Mouse (Mus musculus): Measurements from ENCODE around the gene Gpld1. TPM values are rescaled to one million over a fixed set of nuclear protein-coding genes. Genes with fewer than 3 reads are reported as not detected.

The Gpld1 gene
- not detected in 2 replicates for total RNA-seq (2015; ENCODE audit: low replicate concordance)
- total RNA-seq (2017; ENCODE audit: low replicate concordance): 0.77 TPM in 1 of 2 replicates, not detected in the other

DNA sequence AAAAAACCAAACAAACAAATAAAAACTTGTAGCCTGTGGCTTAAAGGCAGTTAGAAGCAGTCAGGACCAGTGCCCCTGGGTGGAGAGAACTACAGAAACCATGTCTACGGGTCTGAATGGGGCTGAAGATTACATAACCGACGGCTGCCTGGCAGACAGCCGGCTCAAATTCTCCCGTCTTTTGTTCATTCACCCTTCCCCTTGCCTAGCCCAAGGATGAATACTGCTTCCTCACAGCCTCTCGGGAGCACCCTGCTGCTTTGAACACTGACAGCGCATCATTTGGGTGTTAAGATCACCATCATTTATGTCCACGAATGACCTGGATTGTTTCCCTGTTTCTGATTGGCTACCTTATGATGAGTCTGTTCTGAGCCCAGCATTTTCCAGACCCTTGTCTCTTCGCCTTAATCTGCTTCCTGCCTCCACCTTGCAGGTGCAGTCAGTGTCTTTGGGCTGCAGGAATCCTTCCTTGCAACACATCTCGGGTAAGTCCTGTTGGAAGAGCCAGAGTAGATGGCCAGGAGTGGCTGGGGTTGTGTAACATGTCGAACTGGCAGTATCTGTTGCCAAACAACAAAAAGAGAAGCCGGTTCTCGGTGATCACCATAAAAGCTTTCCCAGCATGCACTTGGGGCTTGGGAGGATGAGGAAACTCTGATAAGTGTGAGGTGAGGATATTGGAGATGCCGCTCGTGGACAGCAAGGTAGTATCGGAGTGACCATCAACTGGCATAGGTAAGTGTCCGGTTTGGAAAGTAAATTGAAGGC is at the start of gene Gpld1:
Gene Gpld1, plus strand, starts transcription at position 641 of the 771 bp plus-strand sequence.
- no peak for ATAC-seq (replicated peaks; ENCODE audit: low FRiP score, poor library complexity, severe bottlenecking)

DNA sequence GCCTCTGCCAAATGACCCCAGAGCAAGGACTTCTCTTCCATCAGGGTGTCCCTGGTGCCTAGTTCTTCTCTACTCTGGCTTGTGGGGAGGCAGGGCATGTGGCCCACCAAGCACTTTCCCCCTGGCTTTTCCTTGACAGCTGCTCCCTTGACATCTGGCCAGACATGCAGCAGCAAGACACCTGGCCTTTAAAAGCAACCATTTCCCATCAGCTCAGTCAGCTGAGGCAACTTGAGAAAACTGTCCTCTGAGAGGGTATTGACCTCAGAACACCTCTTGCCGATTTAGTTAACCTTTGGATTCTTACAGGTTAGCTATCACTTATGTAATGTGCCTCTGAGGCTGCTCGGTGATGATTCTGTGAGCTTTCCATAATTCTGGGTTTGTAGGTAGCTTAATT is 49.1 kb upstream of the Gpld1 start:
- ATAC-seq (replicated peaks; ENCODE audit: low FRiP score, poor library complexity, severe bottlenecking): no peak

DNA sequence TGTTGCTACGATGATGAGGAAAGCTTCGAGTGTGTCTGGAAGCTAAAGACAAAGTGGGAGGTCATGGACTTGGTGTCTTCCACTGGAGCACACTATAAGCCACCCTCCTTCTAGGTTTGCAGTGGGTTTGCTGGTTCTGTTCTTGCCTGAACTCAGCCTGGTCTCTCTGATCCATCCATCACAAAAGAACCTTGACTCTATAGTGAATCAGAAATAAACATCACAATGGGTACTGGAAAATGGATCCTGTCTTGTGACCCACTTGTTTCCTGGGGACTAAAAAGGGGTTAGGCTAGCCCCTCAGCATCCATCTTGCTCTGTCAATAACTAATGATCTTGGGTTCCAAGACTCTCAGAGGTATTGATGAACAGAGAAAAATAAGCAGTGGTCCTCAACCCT is 41.0 kb upstream of the Gpld1 start:
- ATAC-seq (replicated peaks; ENCODE audit: low FRiP score, poor library complexity, severe bottlenecking): no peak

DNA sequence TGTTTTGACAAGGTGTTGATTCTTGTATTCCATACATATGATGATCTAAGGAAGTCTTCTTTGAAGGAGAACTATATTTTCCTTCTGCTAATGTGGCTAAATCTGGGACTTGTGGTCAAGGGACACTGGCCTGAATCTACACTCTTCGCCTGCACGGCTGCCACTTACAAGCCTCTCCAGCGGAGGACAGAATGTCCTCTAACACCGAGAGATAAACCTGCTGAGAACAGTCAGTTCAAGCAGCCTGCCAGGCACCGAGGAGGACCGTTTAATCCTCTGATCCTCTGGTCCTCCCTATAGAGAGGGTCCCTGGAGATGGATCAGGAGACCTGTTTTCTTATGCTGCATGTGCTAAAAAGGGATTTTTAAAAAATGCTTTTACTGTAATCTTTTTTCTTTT is 39.5 kb upstream of the Gpld1 start:
- no peak for ATAC-seq (replicated peaks; ENCODE audit: low FRiP score, poor library complexity, severe bottlenecking)

DNA sequence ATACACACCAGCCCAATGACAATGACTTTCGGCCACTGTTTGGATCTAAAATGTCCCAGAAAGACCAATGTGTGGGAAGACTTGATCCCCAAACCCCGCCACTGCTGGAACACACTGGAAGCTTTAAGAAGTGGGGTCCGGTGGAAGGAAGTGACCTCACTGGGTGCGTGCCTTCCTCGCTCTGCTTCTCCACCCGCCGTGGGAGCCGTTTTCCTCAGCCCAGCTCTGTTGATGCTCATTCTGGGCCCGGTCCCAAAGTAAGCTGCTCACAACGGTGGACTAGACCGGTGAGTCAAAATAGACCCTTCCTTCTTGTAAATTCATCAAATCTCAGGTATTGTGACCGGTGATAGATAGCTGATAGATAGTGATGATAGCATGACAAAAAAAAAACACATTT is 37.5 kb upstream of the Gpld1 start:
- ATAC-seq (replicated peaks; ENCODE audit: low FRiP score, poor library complexity, severe bottlenecking): no peak

DNA sequence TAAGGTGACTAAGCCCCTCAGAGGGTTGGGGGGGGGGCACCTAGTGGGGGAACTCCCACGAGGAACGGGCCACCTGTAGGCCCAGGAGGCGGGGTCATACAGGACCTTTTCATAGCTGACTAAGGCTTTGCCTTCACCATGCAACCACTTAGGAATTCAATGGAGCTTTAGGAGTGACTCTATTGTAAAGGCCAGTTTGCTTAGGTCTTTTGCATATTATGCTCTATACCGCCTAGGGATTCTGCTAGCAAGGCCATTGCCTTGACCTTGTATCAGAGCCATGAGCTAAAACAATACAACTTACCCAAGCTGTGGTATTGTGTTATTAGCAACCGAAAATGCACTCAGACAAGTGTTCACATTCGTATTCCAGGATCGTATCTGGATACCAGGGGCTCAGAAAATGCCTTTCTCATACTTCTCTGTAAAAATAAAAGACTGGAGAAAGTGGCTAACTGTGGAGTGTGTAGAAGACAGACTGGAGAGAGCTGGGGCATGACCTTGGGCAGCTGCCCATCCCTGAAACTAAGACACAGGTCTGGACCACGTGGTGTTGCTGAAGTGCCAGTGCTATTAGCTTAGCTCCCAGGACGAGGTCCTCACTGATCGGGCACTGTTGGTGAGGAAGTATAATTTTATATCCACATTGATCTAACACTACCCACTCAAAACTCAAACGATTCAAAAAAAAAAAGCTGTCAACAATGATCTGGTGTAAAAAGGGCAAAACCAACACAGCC is 36.0 kb upstream of the Gpld1 start:
- no peak for ATAC-seq (replicated peaks; ENCODE audit: low FRiP score, poor library complexity, severe bottlenecking)

DNA sequence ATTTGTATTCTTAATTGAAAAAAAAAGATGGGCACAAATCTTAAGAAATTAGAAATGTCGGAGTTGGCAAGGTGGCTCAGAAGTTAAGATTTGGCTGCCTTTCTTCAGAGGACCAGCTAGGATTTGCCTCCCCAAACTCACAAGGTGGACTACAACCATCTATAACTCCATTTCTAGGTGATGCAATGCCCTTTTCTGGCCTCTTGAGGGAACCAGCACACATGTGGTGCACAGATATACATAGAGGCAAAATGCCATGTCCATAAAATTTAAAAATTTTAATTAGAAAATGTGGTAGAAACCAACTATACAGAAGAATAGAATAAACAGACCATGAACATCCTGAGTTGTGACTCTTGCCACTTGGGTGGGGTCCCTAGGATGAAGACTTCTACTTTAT is 33.8 kb upstream of the Gpld1 start:
- ATAC-seq (replicated peaks; ENCODE audit: low FRiP score, poor library complexity, severe bottlenecking): no peak

DNA sequence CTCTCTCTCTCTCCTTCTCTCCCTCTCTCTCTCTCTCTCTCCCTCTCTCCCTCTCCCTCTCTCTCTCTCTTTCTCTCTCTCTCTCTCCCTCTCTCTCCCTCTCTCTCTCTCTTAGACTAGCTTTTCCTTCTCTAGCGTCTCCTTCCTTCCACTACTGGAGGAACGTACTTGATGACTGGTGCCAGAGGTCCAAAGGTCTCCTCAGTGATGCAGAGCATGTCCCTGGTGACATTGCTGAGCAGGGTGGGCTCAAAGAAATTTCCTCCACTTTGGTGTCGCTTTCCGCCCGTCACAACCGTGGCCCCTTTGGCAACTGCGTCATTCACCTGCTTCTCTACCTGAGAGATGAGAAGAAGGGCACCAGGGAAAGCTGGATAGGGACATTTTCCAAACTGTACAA is 29.4 kb upstream of the Gpld1 start:
- no peak for ATAC-seq (replicated peaks; ENCODE audit: low FRiP score, poor library complexity, severe bottlenecking)

DNA sequence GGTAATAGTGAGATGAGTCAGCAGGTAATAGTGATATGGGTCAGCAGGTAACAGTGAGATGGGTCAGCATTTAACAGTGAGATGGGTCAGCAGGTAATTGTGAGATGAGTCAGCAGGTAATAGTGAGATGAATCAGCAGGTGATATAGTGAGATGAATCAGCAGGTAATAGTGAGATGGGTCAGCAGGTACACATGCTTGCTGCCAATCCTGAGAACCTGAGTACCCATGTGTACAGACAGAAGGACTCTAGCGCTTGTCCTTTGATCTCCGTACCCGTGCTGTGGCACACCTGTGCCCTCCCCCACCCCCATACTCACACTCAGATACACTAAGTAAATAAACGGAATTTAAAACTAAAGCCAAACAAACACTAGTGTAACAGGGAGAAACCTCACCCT is 28.0 kb upstream of the Gpld1 start:
- ATAC-seq (replicated peaks; ENCODE audit: low FRiP score, poor library complexity, severe bottlenecking): no peak

DNA sequence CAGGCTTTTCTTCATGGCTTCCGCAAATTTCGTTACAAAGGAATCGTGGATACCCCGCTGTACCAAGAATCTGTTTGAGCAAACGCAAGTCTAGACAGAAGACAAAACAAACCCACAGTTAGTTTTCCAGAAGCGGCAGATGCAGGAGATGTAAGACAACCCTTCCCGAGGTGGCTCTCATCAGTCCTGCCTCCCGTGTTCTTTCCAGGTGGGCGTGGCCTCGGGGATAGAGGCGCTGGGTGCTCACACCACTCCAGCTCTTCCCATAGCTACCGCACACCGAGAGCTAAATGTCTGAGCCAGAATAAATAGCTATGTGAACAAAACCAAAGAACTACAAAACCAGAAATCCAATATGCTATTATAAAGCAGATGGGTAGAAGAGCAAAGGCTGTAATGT is 27.1 kb upstream of the Gpld1 start:
- ATAC-seq (replicated peaks; ENCODE audit: low FRiP score, poor library complexity, severe bottlenecking): no peak

DNA sequence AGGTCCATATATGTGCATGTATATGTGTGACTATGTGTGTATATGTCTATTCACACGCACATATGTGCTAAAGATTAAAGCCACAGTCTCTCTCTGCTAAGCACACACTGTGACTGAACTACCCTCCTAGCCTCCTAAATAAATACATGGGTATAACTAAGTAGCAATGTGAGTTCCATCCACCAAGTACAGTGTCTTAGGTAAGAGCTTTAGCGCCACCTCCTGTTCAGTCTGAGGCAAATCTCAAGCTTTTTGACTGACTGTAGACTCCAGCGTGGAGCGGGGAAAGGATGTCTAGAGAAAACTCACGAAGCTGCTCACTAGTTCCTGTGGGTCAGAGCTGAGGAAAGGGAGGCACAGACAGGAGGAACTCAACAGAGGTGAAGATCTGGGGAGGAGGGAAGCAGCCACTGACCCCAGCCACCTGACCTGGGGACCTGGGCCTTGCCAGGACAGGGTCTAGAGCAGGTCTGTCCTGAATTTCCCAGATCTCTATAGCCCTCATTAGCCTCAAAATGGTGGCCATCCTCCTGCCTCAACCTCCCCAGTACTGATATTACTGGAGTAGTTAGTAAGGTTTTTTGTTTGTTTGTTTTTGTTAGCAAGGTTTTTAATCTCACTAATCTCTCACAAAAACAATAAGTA is 22.5 kb upstream of the Gpld1 start:
- ATAC-seq (replicated peaks; ENCODE audit: low FRiP score, poor library complexity, severe bottlenecking): no peak

DNA sequence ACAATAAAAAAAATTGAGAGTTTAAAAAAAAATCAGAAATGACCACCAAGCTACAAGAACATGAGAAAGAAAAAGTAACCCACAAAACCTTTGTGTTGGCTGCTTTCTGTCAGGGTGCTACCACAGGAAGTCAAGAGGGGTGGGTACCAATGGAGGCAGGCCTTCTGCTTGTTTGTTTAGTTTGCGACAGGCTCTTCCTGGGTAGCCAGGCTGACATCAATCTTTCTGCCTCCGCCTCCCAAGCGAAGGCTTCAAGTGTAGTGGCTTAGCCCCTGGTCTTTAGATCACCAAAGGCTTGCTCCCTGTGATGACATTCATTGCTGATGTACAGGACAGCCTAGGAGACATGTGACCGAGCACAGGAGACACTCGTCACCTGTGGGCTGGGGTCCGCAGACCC is 21.7 kb upstream of the Gpld1 start:
- ATAC-seq (replicated peaks; ENCODE audit: low FRiP score, poor library complexity, severe bottlenecking): no peak

DNA sequence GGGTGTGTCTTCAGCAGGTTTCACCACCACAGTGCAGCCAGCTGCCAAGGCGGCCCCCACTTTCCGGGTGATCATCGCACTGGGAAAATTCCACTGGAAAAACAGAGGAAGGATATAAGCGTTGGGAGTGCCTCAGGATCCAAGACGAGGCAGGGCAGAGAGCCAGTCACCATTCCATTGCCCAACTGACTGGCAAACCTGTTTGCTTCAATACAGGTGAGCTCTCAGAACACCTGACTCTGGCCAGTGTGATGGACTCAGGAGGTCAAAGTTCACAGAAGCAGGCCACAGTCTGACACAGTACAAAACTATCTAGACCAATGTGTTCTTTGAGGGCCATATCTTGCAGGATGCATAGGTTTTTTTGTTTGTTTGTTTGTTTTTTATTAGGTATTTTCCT is 19.0 kb upstream of the Gpld1 start:
- ATAC-seq (replicated peaks; ENCODE audit: low FRiP score, poor library complexity, severe bottlenecking): no peak

DNA sequence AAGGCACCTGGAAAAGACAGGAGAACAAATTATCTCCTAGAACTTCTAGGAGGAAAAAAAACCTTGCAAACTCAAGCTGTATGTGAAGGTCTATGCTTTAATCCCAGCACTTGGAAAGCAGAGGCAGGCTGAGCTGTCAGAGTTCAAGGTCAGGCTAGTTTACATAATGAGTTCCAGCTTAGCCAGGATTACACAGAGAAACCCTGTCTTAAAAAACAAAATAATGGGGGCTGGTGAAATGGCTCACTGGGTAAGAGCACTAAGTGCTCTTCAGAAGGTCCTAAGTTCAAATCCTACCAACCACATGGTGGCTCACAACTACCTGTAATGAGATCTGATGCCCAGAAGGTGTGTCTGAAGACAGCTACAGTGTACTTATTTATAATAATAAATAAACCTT is 12.4 kb upstream of the Gpld1 start:
- ATAC-seq (replicated peaks; ENCODE audit: low FRiP score, poor library complexity, severe bottlenecking): no peak

DNA sequence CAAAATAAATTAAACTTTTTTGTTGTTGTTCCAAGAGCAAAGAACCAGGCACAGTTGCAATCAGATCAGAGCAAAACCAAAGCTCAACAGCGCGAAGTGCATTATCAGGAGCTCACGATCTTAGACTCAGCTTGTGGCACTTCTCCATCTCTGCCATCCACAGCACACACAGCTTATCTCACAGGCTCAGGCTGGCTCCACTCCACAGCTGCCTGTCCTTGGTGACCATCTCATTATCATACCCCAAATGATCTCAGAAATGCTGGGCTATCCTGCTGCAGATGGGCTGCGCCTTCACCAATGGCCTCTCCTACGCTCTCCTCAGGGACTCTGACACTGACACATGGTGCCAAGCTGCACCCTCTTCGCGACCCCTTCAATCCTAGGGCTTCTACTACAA is 9.8 kb upstream of the Gpld1 start:
- ATAC-seq (replicated peaks; ENCODE audit: low FRiP score, poor library complexity, severe bottlenecking): no peak

DNA sequence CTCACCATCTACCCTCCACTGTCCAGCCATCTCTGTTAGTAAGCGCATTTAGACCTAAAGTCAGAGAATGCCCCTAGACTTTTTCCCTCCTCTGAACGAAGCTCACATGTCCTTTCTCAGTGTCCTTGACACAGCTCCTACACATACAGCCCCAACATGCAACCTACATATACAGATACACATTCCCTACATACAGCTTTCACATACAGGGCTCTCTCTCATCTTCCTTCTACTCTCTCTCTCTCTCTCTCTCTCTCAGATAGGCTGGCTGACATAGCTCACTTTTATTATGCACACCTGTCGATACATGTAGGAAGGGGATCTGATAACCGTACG is 6.2 kb upstream of the Gpld1 start:
- no peak for ATAC-seq (replicated peaks; ENCODE audit: low FRiP score, poor library complexity, severe bottlenecking)

DNA sequence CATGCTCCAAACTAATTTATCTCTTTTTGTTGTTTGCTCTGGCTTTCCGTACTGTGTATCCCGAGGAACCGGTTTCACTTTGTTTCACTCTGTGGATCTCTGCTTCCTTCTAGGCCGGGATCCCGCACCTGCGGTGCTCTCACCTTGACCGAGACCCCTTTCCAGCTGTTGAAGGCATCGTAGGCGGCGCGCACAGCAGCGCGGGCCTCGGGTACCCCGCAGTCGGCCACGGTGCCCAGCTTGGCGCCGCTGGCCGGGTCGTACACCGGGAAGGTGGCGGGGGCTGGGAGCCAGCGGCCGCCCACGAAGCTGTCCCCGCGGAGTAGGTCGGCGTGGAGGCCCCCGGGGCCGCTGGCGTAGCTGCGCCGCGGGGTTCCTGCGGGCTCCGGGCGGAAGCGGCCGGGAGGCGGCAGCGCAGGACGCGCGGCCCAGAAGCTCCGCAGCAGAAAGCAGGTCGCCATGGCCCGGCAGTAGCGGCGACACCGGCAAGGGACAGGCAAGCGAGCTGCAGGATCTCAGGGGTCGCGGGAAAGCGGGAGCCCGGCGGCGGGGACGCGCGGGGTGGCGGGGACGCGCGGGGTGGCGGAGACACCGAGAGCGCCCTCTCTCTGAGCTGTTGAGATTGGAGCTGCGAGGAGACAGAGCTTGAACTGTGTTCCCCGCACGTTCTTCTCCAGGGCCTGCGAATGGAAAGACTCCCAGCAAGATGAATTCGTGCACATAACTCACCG is 5.7 kb upstream of the Gpld1 start, which contains the start of gene Aldh5a1:
Gene Aldh5a1, minus strand, starts transcription at position 554 of the 731 bp plus-strand sequence.
- ATAC-seq (replicated peaks; ENCODE audit: low FRiP score, poor library complexity, severe bottlenecking): no peak

DNA sequence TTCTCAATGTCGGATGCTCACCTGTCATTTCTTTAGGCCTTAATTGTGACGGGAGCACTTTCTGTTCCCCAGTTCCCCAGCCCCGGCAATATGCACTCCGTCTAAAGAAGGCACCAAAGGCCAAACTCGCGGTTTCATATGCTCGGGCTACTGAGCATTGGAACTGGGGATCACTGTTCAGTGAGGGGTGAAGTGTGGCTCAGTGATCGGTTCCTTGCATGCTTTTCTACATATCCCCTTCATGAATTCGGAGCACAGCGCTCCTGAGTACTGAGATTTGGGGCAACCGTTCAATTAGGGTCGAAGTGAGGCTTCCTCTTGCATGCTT is 5.1 kb upstream of the Gpld1 start:
- ATAC-seq (replicated peaks; ENCODE audit: low FRiP score, poor library complexity, severe bottlenecking): no peak

DNA sequence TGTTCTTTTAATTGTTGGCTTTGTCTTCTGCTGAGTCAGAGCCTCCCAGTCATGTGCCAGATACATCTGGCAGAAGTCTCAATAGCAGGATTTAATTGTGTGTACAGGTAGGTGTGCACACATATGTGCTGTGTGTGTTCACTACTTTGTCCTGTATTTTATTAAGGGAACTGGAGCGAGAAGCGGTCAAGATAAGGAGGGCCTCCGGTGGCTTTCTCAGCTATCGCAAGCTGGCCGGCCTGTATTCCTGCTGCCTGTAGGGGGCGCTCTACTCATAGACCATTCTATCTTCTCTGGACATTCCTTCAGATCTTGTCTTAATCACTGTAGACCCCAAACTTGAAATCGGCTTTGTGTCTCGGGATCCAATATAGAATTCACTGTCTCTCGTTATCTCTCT is 4.3 kb upstream of the Gpld1 start:
- no peak for ATAC-seq (replicated peaks; ENCODE audit: low FRiP score, poor library complexity, severe bottlenecking)

DNA sequence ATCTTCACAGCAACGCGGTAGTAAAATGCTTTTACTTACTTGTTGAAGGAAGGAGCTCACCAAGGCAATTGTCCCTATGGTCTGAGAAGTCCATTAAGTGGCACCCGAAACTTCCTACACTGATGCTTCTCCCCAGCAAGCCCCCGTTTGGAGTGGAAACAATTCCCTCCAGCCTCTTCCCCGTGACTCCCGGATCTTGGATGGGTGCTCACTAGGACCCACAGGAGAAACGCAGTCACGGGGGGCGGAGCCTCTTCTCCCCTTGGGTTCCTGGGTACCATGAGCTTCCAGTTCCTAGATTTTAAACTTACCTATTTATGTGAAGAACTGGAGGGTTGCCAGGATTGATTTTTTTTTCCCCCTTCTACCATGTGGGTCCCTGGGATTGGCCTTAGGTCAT is 3.5 kb upstream of the Gpld1 start:
- ATAC-seq (replicated peaks; ENCODE audit: low FRiP score, poor library complexity, severe bottlenecking): no peak

Measured in erythroid progenitor cell, adult 5-6 weeks (primary cell).